Mouse (Mus musculus): ENCODE measurements around the gene Rims3. TPM values are rescaled to one million over a fixed set of nuclear protein-coding genes. Genes with fewer than 3 reads are reported as not detected.

The Rims3 gene
- total RNA-seq (2015) (0.05 and 0.29 TPM in 2 replicates), total RNA-seq (2017) (0.04 and 0.15 TPM in 2 replicates)

GRCm38 (mm10) chr4:120854588-120855319 lies at the start of gene Rims3:
Gene Rims3 (plus strand): TSS chr4:120854816.
- ATAC-seq (ENCODE audit: poor library complexity, severe bottlenecking): peak; percentile 87

- ATAC-seq (ENCODE audit: poor library complexity, severe bottlenecking): no peak
These were observed 48.8 kb upstream of the Rims3 start for GRCm38 (mm10) chr4:120805816-120806215.

- no peak for ATAC-seq (ENCODE audit: poor library complexity, severe bottlenecking)
These were observed 40.9 kb upstream of the Rims3 start for GRCm38 (mm10) chr4:120813762-120814161.

GRCm38 (mm10) chr4:120814171-120814570 lies 40.4 kb upstream of the Rims3 start:
- ATAC-seq (ENCODE audit: poor library complexity, severe bottlenecking): no peak

GRCm38 (mm10) chr4:120815163-120815562 lies 39.5 kb upstream of the Rims3 start:
- ATAC-seq (ENCODE audit: poor library complexity, severe bottlenecking): 0 out of 2 replicates have a peak, but pooled peaks have one; percentile 1

DNA sequence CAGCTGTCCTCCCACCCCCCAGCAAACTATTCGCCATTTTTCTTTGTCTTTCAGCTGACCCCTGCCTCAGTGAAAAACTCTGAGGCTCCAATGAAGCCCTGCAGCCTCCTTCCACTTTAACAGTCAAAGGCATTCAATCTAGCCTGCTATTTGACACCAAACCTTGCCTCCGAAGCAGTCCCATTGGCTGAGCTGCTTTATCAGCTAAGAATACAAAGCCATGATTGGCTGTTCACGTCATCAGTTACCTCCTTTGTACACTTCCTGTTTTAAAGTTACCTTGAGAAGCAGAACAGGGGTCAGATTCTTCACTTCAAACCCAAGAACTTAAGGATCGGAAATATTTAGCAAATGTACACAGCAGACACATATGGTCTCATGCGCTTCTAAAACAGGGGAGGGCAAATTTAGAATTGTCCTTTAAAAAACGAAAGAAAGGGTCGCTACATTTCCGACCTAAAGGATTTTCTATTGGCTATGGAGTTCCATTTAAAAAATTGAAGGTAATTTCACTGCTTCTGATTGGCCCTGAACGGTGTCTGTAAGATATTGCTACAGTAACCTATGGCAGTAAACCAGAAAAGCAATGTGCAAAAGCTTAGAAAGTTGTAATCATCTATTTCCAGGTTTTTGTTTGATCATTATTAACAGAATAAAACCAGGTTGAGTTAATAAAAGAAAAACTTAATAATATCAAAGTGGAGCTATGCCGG lies 38.8 kb upstream of the Rims3 start:
- ATAC-seq (ENCODE audit: poor library complexity, severe bottlenecking): peak; percentile 98

GRCm38 (mm10) chr4:120817002-120817774 lies 37.4 kb upstream of the Rims3 start:
- ATAC-seq (ENCODE audit: poor library complexity, severe bottlenecking): no peak

GRCm38 (mm10) chr4:120817951-120818350 lies 36.7 kb upstream of the Rims3 start:
- no peak for ATAC-seq (ENCODE audit: poor library complexity, severe bottlenecking)

DNA sequence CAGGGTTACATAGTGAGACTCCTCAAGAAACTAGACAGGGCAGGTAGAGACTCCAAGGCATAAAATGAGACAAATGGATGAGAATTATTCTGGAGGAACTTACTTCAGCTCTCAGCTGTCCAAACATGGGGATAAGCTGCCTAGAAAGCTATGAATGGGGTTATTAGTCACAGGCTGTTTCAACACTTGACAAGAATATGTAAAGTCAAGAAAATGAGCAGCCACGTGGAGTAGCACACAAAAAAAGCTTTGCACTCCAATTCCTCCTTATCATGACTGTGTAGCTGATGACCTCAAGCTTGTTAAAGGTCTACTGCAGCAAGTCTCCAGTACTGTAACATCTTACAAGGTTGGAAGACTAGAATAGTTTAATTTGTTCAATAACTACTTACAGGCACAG lies 35.3 kb upstream of the Rims3 start:
- no peak for ATAC-seq (ENCODE audit: poor library complexity, severe bottlenecking)

GRCm38 (mm10) chr4:120819871-120820270 lies 34.7 kb upstream of the Rims3 start:
- ATAC-seq (ENCODE audit: poor library complexity, severe bottlenecking): no peak

GRCm38 (mm10) chr4:120822191-120822911 lies 32.3 kb upstream of the Rims3 start:
- no peak for ATAC-seq (ENCODE audit: poor library complexity, severe bottlenecking)

DNA sequence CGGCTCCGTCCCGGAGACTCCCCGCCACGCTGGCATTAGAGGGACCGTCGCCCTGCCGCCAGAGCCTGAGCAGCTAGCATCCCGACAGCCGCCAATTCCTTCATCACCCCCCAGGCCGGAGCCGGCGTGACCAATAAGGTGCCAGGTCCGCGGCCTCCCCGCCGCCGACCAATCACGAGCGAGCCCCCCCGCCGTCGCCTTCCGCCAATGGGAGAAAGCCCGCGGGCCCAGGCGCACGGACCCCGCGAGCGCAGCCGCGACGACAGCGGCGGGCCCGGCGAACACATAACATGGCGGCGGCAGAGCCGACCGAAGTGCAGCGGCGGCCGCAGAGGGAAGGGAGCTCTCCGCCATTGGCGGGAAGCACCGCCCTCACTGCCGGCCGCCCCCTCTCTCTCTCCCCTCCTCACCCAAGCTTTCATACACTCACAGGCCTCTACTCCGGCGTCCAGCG lies 29.5 kb upstream of the Rims3 start:
- peak; percentile 86 for ATAC-seq (ENCODE audit: poor library complexity, severe bottlenecking)

DNA sequence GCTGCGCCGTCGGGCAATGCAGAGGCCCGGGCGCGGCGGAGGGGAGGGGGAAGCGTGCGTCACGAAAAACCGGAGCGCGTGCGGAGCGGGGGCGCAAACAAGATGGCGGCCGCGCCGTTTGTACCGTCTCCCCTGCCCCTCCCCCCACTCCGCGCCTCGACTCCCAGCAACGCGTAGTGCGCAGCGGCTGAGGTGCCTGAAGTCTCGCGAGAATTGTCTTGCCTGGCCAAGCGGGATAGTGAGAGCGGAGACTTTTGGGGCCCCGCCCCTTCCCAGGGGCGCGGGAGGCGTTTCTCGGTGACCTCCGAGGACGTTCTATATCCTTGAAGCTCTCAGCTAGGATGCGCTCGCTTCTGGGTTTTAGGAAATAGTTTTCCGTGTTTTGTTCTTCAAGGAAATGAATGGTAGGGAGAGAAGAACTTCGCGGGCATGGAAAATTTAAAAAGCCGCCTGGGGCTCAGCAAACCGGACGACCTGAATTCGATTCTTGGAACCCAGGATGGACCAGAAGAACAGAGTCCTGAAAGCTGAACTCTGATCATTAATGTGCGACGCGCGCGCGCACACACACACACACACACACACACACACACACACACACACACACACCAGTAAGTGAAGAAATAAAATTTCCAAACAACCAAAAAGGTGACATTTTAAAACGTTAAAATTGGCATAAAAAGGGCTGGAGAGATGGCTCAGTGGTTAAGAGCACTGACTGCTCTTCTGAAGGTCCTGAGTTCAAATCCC lies 28.9 kb upstream of the Rims3 start:
- peak; percentile 88 for ATAC-seq (ENCODE audit: poor library complexity, severe bottlenecking)

DNA sequence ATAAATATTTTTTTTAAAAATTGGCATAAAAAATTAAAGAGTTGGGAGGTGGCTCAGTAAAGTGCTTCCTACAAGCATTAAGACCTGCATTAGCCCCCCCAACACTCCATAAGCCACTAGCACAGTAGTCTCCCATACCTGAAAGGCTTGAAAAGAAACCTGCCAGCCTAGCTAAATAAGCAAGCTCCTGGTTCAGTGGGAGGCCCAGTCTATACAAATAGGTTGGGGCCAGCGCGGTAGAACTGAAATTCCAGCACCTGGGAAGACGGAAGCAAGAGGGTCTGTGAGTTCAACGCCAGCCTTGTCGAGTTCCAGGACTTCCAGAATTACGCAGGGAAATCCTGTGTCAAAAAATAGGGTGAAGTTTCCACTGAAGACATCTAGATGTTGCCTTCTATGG lies 28.2 kb upstream of the Rims3 start:
- ATAC-seq (ENCODE audit: poor library complexity, severe bottlenecking): no peak

- no peak for ATAC-seq (ENCODE audit: poor library complexity, severe bottlenecking)
These were observed 23.8 kb upstream of the Rims3 start for GRCm38 (mm10) chr4:120830767-120831166.

DNA sequence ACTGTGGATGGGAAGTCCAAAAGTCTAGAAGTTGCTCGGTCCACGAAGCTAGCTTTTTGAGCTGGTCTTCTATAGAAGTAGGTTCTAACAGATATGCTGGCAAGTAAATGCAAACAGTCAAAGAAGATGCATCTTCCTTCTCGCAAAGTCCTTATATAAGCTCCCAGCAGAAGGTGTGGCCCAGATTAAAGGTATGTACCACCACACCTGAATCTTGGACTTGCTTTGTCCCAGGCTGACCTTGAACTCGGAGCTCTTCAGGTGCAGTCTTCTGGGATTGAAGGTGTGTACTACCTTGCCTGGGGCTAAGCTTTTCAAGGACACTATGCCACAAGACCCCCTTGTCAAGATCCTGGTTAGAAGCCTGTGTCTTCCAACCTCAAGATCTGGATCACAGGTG lies 23.1 kb upstream of the Rims3 start, which contains the start of gene Nfyc:
TSS of gene Nfyc (minus strand) at position 101 of the 400 bp plus-strand sequence.
- no peak for ATAC-seq (ENCODE audit: poor library complexity, severe bottlenecking)

- ATAC-seq (ENCODE audit: poor library complexity, severe bottlenecking): no peak
These were observed 13.3 kb upstream of the Rims3 start for GRCm38 (mm10) chr4:120841342-120841741.

GRCm38 (mm10) chr4:120844423-120845082 lies 10.1 kb upstream of the Rims3 start:
- ATAC-seq (ENCODE audit: poor library complexity, severe bottlenecking): peak; percentile 15; the same call in 1 of the 2 replicates

- ATAC-seq (ENCODE audit: poor library complexity, severe bottlenecking): peak; percentile 67
These were observed 9.5 kb upstream of the Rims3 start for GRCm38 (mm10) chr4:120845098-120845497.

Measured in megakaryocyte, adult 5-6 weeks (primary cell).